Mouse (Mus musculus): ENCODE measurements around the gene Cops8. TPM values are rescaled to one million over a fixed set of nuclear protein-coding genes. Genes with fewer than 3 reads are reported as not detected.
A peak's percentile ranks its signal among the peaks of the same experiment; 100 is the strongest.

Gene Cops8
- polyA plus RNA-seq, 1 experiment from 2014 or later: 166 TPM

DNA sequence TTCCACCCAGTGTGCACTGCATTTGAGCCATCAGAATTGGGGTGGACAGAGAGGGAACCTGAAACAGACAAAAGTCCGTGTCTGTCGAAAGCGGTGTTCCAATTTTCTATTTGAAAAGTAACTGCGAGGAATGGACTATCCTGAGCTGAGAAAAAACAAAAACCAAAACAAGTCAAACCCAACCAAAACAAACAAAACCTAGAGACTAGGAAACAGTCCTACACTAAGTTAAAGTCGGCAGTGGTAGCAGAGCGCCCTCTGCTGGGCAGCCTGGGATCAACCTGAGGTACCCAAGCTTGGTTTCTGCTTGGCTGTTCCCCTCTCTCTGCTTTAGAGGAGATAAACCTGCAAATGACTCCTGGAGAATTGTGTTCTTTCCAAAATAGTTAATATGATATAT lies 10.0 kb upstream of the Cops8 start:
- H3K27ac ChIP-seq: no peak overlapping the region
- H3K27me3 ChIP-seq: peaks cover 24% of the 10 kb centered on the region
- H3K36me3 ChIP-seq (ENCODE audit: poor library complexity, severe bottlenecking): no peaks in the 10 kb centered on the region
- H3K9me3 ChIP-seq (replicated peaks): no peaks in the 10 kb centered on the region; the same call in 1 of the 2 replicates
- ATAC-seq: peak; percentile 67
- H3K4me3 ChIP-seq: no peak overlapping the region
- 26% methylated on average over 6 of the region's 6 CpGs for WGBS
- H3K4me1 ChIP-seq: peaks cover 4% of the 10 kb centered on the region; the same call in 1 of the 2 replicates
- H3K4me2 ChIP-seq: no peak overlapping the region
- no peak overlapping the region for H3K9ac ChIP-seq

DNA sequence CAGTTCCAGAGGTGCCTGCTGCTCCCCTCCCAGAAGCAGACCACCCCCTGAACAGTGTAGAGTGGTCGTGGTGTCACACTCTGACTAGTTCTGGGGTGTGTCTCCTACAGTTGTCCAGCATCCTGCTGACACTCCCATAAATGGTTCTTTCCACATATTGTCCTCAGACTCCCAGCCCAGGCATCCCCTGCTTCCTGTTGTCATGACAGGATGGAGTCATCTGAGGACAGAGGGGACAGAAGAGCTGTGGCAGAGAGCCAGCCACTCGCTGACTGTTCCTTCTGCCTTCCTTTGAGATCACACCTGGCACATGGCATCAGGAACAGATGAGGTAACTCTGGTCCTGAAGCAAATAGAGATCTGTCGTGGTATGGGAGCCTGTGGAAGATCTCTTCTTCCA lies 3.6 kb upstream of the Cops8 start:
- no peak overlapping the region for H3K4me2 ChIP-seq
- WGBS: 55% methylated on average over 3 of the region's 3 CpGs
- H3K9me3 ChIP-seq (replicated peaks): no peaks in the 10 kb centered on the region; the same call in 1 of the 2 replicates
- ATAC-seq: no peak
- H3K4me3 ChIP-seq: no peak overlapping the region
- no peaks in the 10 kb centered on the region for H3K36me3 ChIP-seq (ENCODE audit: poor library complexity, severe bottlenecking)
- H3K4me1 ChIP-seq: peaks cover 7% of the 10 kb centered on the region
- peaks cover 8% of the 10 kb centered on the region; the same call in 1 of the 2 replicates for H3K27me3 ChIP-seq
- H3K27ac ChIP-seq: no peak overlapping the region
- H3K9ac ChIP-seq: no peak overlapping the region

DNA sequence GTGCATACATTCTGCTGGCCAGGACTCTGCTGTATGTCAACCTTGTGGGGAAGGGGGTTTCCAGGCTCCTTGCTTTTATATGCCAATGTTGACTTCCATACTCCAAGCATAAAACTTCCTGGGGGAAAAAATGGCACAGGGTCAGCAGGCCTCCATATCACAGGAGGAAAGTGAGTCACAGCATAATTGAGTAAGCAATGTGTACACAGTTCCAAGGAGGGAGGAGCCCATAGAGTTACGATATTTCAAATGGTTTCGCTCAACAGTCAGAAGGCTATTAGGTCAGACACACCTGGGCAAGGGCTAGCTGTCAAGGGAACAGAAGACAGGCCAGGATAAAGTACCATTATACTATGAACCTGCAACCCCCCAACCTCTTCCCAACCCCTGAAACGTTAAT lies 1.7 kb upstream of the Cops8 start:
- Histone ChIP-seq H3K27ac (no peak overlapping the region), H3K4me3 (no peak overlapping the region), H3K9me3 (replicated peaks) (no peaks in the 10 kb centered on the region), H3K27me3 (peaks cover 4% of the 10 kb centered on the region; the same call in 1 of the 2 replicates), H3K4me2 (no peak overlapping the region), H3K9ac (no peak overlapping the region), H3K36me3 (ENCODE audit: poor library complexity, severe bottlenecking) (peaks cover 8% of the 10 kb centered on the region; the same call in 1 of the 2 replicates), H3K4me1 (peaks cover 15% of the 10 kb centered on the region)
- WGBS: 58% methylated on average over 3 of the region's 3 CpGs
- ATAC-seq: no peak

DNA sequence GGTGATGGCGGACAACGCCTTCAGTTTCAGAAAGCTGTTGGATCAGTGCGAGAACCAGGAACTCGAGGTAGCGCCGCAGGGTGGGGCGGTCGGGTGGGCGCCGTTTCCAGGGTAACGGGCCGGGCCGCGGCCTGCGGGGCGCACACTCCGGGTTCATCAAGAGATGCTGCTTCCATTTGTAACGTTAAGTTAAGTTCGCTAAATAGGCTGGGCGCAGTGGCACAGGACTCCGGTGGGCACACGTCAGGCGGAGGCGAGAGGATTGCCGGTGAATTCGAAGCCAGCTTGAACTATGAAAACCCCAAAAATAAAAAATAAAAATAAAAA lies 743 bp downstream of the Cops8 start:
- peak overlapping the region; percentile 75 for H3K4me2 ChIP-seq
- ATAC-seq: peak; percentile 78
- peaks cover 32% of the 10 kb centered on the region for H3K36me3 ChIP-seq (ENCODE audit: poor library complexity, severe bottlenecking)
- H3K27ac ChIP-seq: peak overlapping the region; percentile 48
- H3K9ac ChIP-seq: peak overlapping the region; percentile 86
- H3K27me3 ChIP-seq: no peaks in the 10 kb centered on the region; the same call in 1 of the 2 replicates
- H3K4me3 ChIP-seq: peak overlapping the region; percentile 84
- peaks cover 15% of the 10 kb centered on the region for H3K4me1 ChIP-seq
- H3K9me3 ChIP-seq (replicated peaks): no peaks in the 10 kb centered on the region
- under 1% methylated on average over 26 of the region's 26 CpGs for WGBS

DNA sequence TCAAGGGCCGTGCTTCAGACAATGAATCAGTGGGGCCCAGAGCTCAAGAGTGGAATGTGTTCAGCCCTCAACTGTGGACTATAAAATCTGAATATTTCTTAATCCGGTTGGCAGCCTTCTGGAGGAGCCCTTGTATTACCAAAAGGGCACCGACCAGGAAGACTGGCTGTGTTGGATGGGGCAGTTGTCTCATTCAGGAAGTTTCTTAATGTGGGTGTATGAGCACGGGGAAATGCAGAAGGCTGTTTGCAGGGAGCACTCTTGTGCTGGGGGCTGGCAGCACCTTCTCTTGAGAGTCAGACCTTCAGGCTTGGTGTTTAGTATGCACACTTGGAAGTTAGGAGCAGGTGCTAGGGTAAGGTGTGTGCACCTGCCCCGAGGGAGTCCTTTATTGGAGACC lies 6.6 kb downstream of the Cops8 start:
- Histone ChIP-seq H3K9me3 (replicated peaks) (no peaks in the 10 kb centered on the region), H3K36me3 (ENCODE audit: poor library complexity, severe bottlenecking) (peaks cover 88% of the 10 kb centered on the region), H3K4me3 (no peak overlapping the region), H3K4me1 (peaks cover 7% of the 10 kb centered on the region), H3K27ac (no peak overlapping the region), H3K9ac (no peak overlapping the region), H3K4me2 (no peak overlapping the region), H3K27me3 (no peaks in the 10 kb centered on the region)
- no peak for ATAC-seq
- WGBS: 93% methylated on average over 5 of the region's 5 CpGs

DNA sequence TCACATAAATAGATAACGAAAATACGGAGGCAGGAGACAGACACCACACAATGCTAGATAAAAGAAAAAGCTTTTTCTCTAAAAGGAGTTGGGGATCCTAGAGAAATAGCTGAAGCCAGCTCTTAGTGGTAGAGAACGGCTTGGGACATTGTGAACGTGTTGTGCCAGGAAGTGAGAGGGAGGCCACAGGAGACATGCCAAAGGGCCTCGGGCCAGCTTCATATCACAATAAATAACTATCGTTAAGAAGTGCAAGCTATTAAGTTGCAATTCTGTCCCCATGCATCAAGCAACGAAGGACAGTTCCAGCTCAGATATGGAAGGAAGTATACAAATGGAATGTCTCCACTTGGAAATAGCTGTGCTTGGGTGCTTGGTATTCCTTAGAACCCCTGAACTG lies 14.5 kb downstream of the Cops8 start:
- H3K27me3 ChIP-seq: no peaks in the 10 kb centered on the region
- 97% methylated on average over 7 of the region's 7 CpGs for WGBS
- H3K27ac ChIP-seq: no peak overlapping the region
- H3K9me3 ChIP-seq (replicated peaks): no peaks in the 10 kb centered on the region
- H3K4me2 ChIP-seq: no peak overlapping the region
- H3K36me3 ChIP-seq (ENCODE audit: poor library complexity, severe bottlenecking): peaks cover 35% of the 10 kb centered on the region
- H3K9ac ChIP-seq: no peak overlapping the region
- H3K4me3 ChIP-seq: no peak overlapping the region
- ATAC-seq: no peak
- H3K4me1 ChIP-seq: no peaks in the 10 kb centered on the region

DNA sequence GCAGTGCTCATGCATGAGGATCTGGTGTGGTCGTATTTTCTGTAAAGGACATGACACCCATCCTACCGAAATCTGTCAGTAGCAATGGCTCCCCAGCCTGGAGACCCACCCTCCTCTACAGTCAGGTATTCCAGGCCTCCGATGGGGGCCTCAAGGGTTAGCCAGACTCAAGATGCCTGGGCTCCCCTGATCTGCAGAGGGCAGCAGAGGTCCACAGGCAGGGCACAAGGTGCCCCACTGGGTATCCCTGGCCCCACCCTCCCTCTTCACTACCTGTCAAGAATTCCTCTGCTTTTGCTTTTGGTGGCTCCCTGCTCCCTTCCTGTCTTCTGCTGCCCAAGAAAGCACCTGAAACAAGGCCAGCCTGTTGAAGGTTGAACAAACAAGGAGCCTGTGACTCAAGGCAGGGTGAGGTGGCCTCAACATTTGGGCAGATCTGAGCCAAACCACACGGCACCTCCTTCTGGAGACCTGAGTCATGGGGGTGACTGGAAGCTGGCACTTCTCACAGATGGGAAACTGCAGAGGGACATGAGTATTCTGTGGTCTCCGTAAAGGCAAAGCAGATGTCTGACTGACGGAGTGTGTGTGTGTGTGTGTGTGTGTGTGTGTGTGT lies 30.7 kb downstream of the Cops8 start:
- Histone ChIP-seq H3K9me3 (replicated peaks) (no peaks in the 10 kb centered on the region), H3K9ac (no peak overlapping the region), H3K4me1 (no peaks in the 10 kb centered on the region), H3K36me3 (ENCODE audit: poor library complexity, severe bottlenecking) (no peaks in the 10 kb centered on the region), H3K27ac (no peak overlapping the region), H3K4me3 (no peak overlapping the region), H3K4me2 (no peak overlapping the region), H3K27me3 (no peaks in the 10 kb centered on the region)
- no peak for ATAC-seq
- WGBS: 77% methylated on average over 6 of the region's 6 CpGs

DNA sequence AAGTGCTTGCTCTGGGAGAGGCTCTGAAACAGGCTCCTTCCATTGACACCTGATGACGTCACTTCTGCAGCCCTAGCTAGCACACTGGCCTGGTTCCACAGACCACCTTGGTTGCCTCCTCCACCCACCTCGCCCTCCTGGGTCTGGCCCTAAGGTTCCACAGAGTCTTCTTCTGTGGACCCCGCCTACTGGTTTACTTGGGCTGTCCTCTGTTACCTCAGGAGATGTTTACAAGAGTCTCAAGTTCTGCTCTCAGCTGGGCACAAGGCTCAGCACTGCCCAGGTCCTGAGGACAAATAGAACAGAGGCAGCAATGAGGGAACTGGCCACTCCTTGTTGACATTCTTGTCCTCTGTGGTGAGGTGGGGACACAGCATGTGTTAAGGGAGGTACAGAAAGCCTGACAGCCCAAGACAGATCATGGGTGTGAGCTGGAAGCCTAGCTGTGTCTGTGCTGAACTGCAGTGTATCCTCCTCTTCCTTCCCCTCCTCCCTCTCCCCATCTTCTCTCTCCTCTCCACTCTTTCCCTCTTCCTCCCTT lies 31.5 kb downstream of the Cops8 start:
- WGBS: 72% methylated on average over 3 of the region's 3 CpGs
- no peak overlapping the region for H3K4me2 ChIP-seq

DNA sequence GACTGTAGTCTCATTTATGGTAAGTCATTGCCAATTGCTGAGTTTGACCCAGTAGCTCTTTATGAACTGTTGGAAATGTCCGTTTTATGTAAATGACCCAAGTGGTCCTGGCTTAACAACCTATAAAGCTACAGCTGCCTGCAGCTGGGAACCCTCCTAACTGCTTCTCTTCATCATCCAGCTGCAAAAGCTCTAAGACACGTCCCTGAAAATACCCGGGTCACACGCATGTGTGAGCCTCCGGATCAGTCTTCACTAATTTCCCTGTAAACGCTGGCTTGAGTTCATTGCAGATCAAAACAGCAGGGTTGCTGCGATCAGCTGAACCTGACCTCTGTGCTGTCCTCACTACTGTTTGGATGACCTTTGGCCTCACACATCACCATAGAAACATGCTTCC lies 35.6 kb downstream of the Cops8 start:
- Histone ChIP-seq H3K9me3 (replicated peaks) (no peaks in the 10 kb centered on the region), H3K4me3 (no peak overlapping the region), H3K4me1 (no peaks in the 10 kb centered on the region), H3K27me3 (0 out of 2 replicates have a peak, but pooled peaks cover 3% of the 10 kb centered on the region), H3K27ac (no peak overlapping the region), H3K4me2 (no peak overlapping the region), H3K36me3 (ENCODE audit: poor library complexity, severe bottlenecking) (no peaks in the 10 kb centered on the region), H3K9ac (no peak overlapping the region)
- WGBS: 80% methylated on average over 7 of the region's 7 CpGs
- no peak for ATAC-seq

More for the DNA sequence above, 31.5 kb downstream of the Cops8 start:
- Histone ChIP-seq H3K9ac (no peak overlapping the region), H3K4me1 (no peaks in the 10 kb centered on the region), H3K4me3 (no peak overlapping the region), H3K27ac (no peak overlapping the region), H3K36me3 (ENCODE audit: poor library complexity, severe bottlenecking) (no peaks in the 10 kb centered on the region), H3K9me3 (replicated peaks) (no peaks in the 10 kb centered on the region), H3K27me3 (no peaks in the 10 kb centered on the region)
- ATAC-seq: no peak

DNA sequence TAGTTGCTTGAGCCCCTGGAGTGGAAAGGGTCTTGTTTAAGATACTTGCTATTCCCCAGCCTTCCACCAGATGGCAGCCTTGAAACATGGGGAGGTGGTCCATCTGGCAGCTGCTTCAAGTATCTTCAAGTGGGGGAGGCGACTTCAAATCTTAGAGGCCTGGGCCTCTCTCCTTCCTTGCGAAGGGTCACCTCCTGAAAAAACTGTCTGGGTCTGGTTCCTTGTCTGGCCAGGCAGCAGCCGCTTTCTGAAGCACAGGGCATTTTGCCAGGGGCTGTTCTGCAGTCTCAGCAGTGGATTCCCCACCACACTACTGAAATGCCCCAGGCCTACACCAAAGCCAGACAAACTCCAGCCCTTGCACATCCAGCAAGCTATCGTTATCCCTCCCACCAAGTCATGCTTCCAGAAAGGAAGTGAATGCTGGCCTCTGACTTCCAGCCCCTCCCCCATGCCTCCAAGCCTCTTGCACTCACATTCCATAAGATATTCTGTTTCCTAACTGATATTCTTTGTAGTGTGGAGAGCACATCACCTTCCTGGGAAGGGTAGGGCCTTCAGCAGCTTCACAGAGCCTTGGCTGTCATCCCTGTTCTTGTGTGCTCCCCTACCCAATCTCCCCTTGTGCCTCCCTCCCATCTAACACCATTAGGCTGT lies 48.1 kb downstream of the Cops8 start:
- Histone ChIP-seq H3K4me3 (no peak overlapping the region), H3K9me3 (replicated peaks) (no peaks in the 10 kb centered on the region), H3K4me1 (peaks cover 5% of the 10 kb centered on the region; the same call in 1 of the 2 replicates), H3K27ac (no peak overlapping the region; the same call in 1 of the 2 replicates), H3K9ac (0 out of 2 replicates have a peak overlapping the region, but pooled peaks have one; percentile 16), H3K27me3 (0 out of 2 replicates have a peak, but pooled peaks cover 3% of the 10 kb centered on the region), H3K4me2 (no peak overlapping the region), H3K36me3 (ENCODE audit: poor library complexity, severe bottlenecking) (no peaks in the 10 kb centered on the region)
- 0 out of 2 replicates have a peak, but pooled peaks have one; percentile 36 for ATAC-seq
- 18% methylated on average over 4 of the region's 4 CpGs for WGBS

DNA sequence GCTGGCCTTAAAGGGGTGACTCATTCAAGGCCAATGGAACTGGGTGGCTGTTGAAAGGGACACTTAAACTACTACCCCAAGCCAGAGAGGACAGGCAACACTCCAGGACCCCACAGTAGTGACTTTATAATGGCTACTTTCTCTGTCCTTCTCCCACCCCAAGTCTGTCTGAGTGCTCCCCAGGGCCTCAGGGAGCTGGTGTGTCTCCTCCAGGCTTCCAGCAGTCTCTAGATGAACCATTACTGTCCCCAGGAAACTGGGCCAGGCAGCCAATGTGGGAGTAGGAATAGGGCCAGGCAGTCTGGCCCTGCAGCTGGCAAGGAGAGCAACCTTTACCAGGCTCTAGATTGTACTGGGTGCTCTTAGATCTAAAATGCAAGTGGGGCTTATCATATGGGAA lies 49.0 kb downstream of the Cops8 start:
- H3K4me3 ChIP-seq: no peak overlapping the region
- no peaks in the 10 kb centered on the region for H3K9me3 ChIP-seq (replicated peaks)
- H3K4me2 ChIP-seq: no peak overlapping the region
- H3K9ac ChIP-seq: no peak overlapping the region
- no peak overlapping the region for H3K27ac ChIP-seq
- no peaks in the 10 kb centered on the region for H3K36me3 ChIP-seq (ENCODE audit: poor library complexity, severe bottlenecking)
- H3K27me3 ChIP-seq: 0 out of 2 replicates have a peak, but pooled peaks cover 3% of the 10 kb centered on the region
- no peak for ATAC-seq
- H3K4me1 ChIP-seq: peaks cover 5% of the 10 kb centered on the region; the same call in 1 of the 2 replicates

DNA sequence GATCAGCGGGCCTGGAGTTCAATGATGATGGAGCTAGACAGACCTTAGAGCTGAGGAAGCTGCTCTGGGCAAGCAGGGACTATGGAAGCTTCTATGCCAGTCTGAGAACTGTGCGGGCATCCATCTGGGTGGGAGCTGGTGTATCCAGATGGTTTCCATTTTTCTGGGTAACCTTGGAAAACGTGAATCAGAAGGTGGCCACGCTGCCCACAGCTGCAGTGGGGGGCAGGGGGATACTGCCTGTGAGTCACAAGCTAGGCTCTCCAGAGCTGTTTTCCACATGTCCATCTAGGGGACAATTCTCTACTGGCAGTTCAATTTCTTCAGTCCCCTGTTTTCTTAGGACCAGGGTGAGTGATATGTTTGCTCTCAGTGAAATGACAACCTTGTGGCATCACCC lies 49.8 kb downstream of the Cops8 start:
- WGBS: 82% methylated on average over 4 of the region's 4 CpGs
- H3K36me3 ChIP-seq (ENCODE audit: poor library complexity, severe bottlenecking): no peaks in the 10 kb centered on the region
- no peak overlapping the region for H3K27ac ChIP-seq
- H3K4me2 ChIP-seq: no peak overlapping the region
- ATAC-seq: no peak
- no peak overlapping the region for H3K4me3 ChIP-seq
- H3K4me1 ChIP-seq: peaks cover 5% of the 10 kb centered on the region; the same call in 1 of the 2 replicates
- H3K27me3 ChIP-seq: 0 out of 2 replicates have a peak, but pooled peaks cover 3% of the 10 kb centered on the region
- H3K9ac ChIP-seq: no peak overlapping the region
- no peaks in the 10 kb centered on the region for H3K9me3 ChIP-seq (replicated peaks)
